Mouse (Mus musculus) stomach, postnatal 0 days (tissue): ENCODE results near the gene Nos2. TPM values are rescaled to one million over a fixed set of nuclear protein-coding genes. Genes with fewer than 3 reads are reported as not detected.
A peak's percentile ranks its signal among the peaks of the same experiment; 100 is the strongest.

Experiments used
- ATAC-seq: fragments of 200-750 bp; cut with Nextera tagmentation; 2 replicates; pipeline ENCODE4 v1.8.0; 2017; ENCODE audit not compliant: low FRiP score, low TSS enrichment
- DNase-seq: peaks from one replicate; pipeline ENCODE4 v3.0.0-alpha.2; 2016; ENCODE audit warnings: low spot score
- H3K27ac ChIP-seq: fragments of 300-500 bp; sonication (generic); replicated peaks from 2 replicates; pipeline ENCODE4 v1.5.1; 2014; ENCODE audit warnings: mild to moderate bottlenecking, control low read depth
- H3K27me3 ChIP-seq: fragments of 300-500 bp; sonication (generic); 2 replicates; pipeline ENCODE4 v1.6.1; 2014; ENCODE audit warnings: low read length; ENCODE audit not compliant: control insufficient read depth, insufficient read depth
- H3K36me3 ChIP-seq: fragments of 300-500 bp; sonication (generic); 2 replicates; pipeline ENCODE4 v1.6.1; 2014; ENCODE audit warnings: low read length, mixed read lengths; ENCODE audit not compliant: control insufficient read depth, insufficient read depth
- H3K4me1 ChIP-seq: fragments of 300-500 bp; sonication (generic); replicated peaks from 2 replicates; pipeline ENCODE4 v1.6.1; 2014; ENCODE audit warnings: antibody characterized with exemption; ENCODE audit not compliant: control insufficient read depth, insufficient read depth
- H3K4me2 ChIP-seq: fragments of 300-500 bp; sonication (generic); replicated peaks from 2 replicates; pipeline ENCODE4 v1.6.1; 2014; ENCODE audit warnings: low read depth, mild to moderate bottlenecking, control low read depth, moderate library complexity
- H3K4me3 ChIP-seq: fragments of 300-500 bp; sonication (generic); 2 replicates; pipeline ENCODE4 v1.5.1; 2014; ENCODE audit warnings: low read depth, low read length, control low read depth
- H3K9ac ChIP-seq: fragments of 300-500 bp; sonication (generic); 2 replicates; pipeline ENCODE4 v1.6.1; 2014; ENCODE audit warnings: mild to moderate bottlenecking, low read length, control low read depth, mixed read lengths
- H3K9me3 ChIP-seq: fragments of 300-500 bp; sonication (generic); 2 replicates; pipeline ENCODE4 v1.6.1; 2016; ENCODE audit warnings: low read length; ENCODE audit not compliant: control insufficient read depth
- CTCF ChIP-seq: IDR thresholded peaks from 2 replicates; pipeline ENCODE4 v1.5.1; 2016; ENCODE audit warnings: antibody characterized with exemption, low read depth, mild to moderate bottlenecking, moderate library complexity
- EP300 ChIP-seq: optimal IDR thresholded peaks from 2 replicates; pipeline ENCODE3; 2016; ENCODE audit warnings: antibody characterized with exemption
- WGBS: fragments of 180-500 bp; shearing (Covaris S2); extraction: QIAGEN DNeasy Blood & Tissue Kit; methylation state at CpG from one replicate; pipeline ENCODE4 v1.1.7; 2014; 5-methylcytosine and 5-hydroxymethylcytosine counted together
- polyA plus RNA-seq: library from polyadenylated mRNA; unstranded; fragments of >200 nt; fragmentation: Nextera tagmentation; extraction: Ambion mirVana; gene quantifications from 2 replicates; pipeline ENCODE4 v1.2.1, GENCODE M21; 2015

The Nos2 gene
- polyA plus RNA-seq, 1 experiment from 2014 or later: 0.27 TPM

DNA sequence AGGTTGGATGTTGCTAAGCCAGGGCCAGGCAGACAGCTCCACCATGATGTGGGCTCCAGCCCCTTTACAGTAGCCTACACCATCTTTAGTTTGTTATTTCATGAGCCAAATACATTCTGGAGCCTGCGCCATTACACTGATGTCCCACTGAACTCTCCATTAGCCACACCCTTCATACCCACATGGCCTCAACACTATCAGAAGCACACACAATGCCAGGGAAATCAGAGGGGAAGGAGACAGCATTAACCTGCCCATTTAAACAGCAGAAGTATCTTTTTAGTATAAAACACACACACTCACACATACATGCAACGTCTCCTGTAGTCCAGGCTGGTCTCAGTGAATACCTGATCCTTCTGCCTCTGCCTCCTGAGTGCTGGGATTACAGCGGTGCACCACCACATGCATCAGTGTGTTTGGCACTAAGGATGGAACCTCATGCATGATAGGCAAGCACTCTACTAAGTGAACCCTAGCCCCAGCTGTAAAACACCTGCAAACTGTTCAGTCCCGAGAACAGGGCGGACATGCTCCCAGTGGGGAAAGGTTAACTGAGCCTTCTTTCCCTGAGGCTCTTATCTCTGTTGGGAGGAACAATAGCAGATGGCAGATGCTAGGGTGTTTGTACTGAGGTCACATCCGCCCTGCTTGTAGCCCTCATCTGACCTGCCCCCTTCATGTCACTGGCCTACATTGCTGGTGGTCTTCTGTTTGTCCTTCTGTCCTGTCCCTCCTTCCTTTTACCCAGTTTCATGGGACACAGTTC is 87.6 kb downstream of the Nos2 start:
- H3K4me2 ChIP-seq: no peak overlapping the region
- no peak overlapping the region for H3K27ac ChIP-seq
- DNase-seq (peak; percentile 11), ATAC-seq (no peak)
- H3K36me3 ChIP-seq: no peaks in the 10 kb centered on the region
- 72% methylated on average over 6 of the region's 6 CpGs for WGBS
- no peaks in the 10 kb centered on the region for H3K9me3 ChIP-seq
- no peak overlapping the region for H3K9ac ChIP-seq
- no peak overlapping the region for H3K4me3 ChIP-seq
- H3K27me3 ChIP-seq: no peaks in the 10 kb centered on the region
- TF ChIP-seq EP300: no peak
- TF ChIP-seq CTCF: no peak
- H3K4me1 ChIP-seq: peaks cover 3% of the 10 kb centered on the region; the same call in 1 of the 2 replicates

DNA sequence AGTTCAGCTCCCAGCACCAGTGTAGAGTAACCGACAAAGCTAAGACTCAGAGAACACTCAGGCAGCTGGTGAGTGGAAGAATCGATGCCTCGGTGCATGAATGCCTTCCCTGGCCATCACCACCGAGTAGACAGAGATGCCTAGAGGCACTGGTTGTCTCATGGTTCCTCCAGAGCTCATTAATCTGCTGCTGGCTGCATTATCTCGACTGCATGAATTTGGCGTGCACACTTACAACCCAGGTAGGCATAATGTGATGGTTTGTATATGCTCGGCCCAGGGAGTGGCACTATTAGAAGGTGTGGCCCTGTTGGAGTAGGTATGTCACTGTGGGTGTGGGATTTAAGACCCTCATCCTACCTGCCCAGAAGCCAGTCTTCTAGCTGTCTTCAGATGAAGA is 88.3 kb downstream of the Nos2 start:
- no peak overlapping the region for H3K9ac ChIP-seq
- H3K4me1 ChIP-seq: no peaks in the 10 kb centered on the region
- H3K27me3 ChIP-seq: no peaks in the 10 kb centered on the region
- no peak overlapping the region for H3K27ac ChIP-seq
- no peaks in the 10 kb centered on the region for H3K9me3 ChIP-seq
- WGBS: 85% methylated on average over 7 of the region's 7 CpGs
- no peak for ATAC-seq
- no peak for DNase-seq
- no peaks in the 10 kb centered on the region for H3K36me3 ChIP-seq
- H3K4me3 ChIP-seq: no peak overlapping the region
- no peak overlapping the region for H3K4me2 ChIP-seq
- TF ChIP-seq CTCF (no peak), EP300 (no peak)

Other genes starting within 250 kb of the Nos2 start
- 9.5 and 9.9 TPM in 2 replicates for gene Nlk, start 223.4 kb upstream of the Nos2 start, polyA plus RNA-seq
- gene Ccnq, start 169.1 kb upstream of the Nos2 start, polyA plus RNA-seq: 30.4 and 31.8 TPM in 2 replicates
- 19.5 and 20.1 TPM in 2 replicates for gene Lyrm9, start 94.2 kb upstream of the Nos2 start, polyA plus RNA-seq
- 412 and 435 TPM in 2 replicates for gene Lgals9, start 64.2 kb downstream of the Nos2 start, polyA plus RNA-seq
- gene Ksr1, start 225.6 kb downstream of the Nos2 start, polyA plus RNA-seq: 0.67 and 0.94 TPM in 2 replicates